Mouse (Mus musculus) forebrain, embryonic 15.5 days (tissue): ENCODE measurements around the gene Mst1. TPM values are rescaled to one million over a fixed set of nuclear protein-coding genes. Genes with fewer than 3 reads are reported as not detected.

Source experiments
- ATAC-seq: fragments of 200-750 bp; cut with Nextera tagmentation; replicated peaks from 2 replicates; pipeline ENCODE4 v1.8.0; 2017; ENCODE audit warnings: mild to moderate bottlenecking, moderate TSS enrichment, moderate library complexity
- H3K27ac ChIP-seq: fragments of 300-500 bp; sonication (generic); replicated peaks from 2 replicates; pipeline ENCODE4 v1.5.1; 2015; ENCODE audit warnings: mild to moderate bottlenecking, inconsistent platforms
- H3K27me3 ChIP-seq: fragments of 300-500 bp; sonication (generic); 2 replicates; pipeline ENCODE4 v1.6.1; 2015; ENCODE audit warnings: inconsistent platforms
- H3K36me3 ChIP-seq: fragments of 300-500 bp; sonication (generic); 2 replicates; pipeline ENCODE4 v1.6.1; 2015; ENCODE audit warnings: mild to moderate bottlenecking, inconsistent platforms
- H3K4me1 ChIP-seq: fragments of 300-500 bp; sonication (generic); 2 replicates; pipeline ENCODE4 v1.6.1; 2015; ENCODE audit warnings: inconsistent platforms
- H3K4me2 ChIP-seq: fragments of 300-500 bp; sonication (generic); replicated peaks from 2 replicates; pipeline ENCODE4 v1.6.1; 2015; ENCODE audit warnings: mild to moderate bottlenecking, inconsistent platforms
- H3K4me3 ChIP-seq: fragments of 300-500 bp; sonication (generic); 2 replicates; pipeline ENCODE4 v1.5.1; 2015; ENCODE audit warnings: mild to moderate bottlenecking, inconsistent platforms
- H3K9ac ChIP-seq: fragments of 300-500 bp; sonication (generic); replicated peaks from 2 replicates; pipeline ENCODE4 v1.6.1; 2015; ENCODE audit warnings: mild to moderate bottlenecking, inconsistent platforms
- H3K9me3 ChIP-seq: fragments of 300-500 bp; sonication (generic); 2 replicates; pipeline ENCODE4 v1.6.1; 2016; ENCODE audit warnings: inconsistent platforms
- WGBS: fragments of 180-500 bp; shearing (Covaris S2); methylation state at CpG from one replicate; pipeline ENCODE4 v1.1.7; 2015; ENCODE audit warnings: mixed read lengths; 5-methylcytosine and 5-hydroxymethylcytosine counted together
- polyA plus RNA-seq: library from polyadenylated mRNA; unstranded; fragments of >200 nt; fragmentation: Nextera tagmentation; extraction: Ambion mirVana; gene quantifications from 2 replicates; pipeline ENCODE4 v1.2.1, GENCODE M21; 2015

Gene Mst1
- polyA plus RNA-seq, 1 experiment from 2014 or later = not detected

DNA sequence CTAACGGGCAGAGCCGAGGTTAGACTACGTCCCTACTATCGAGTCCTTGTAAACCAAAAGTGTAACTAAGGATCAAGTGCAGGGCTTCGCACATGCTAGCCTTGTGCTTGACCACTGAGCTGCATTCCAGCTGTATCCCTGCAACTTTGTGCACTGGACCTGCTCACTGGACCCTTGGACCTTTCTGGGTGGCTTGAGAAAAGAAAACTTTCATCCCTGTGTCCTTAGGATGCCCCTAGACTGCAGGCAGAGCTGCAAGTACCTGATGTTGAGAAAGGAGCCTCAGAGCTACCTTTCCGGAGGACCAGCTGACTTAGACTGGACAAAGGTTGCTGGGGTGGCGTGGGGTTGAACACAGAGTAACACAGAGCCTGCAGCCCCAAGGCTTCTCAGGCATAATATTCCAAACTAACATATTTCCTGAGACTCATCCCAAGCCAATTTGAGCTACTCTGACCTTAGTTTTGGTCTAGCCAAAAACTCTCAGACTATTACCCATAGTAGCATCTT is 10.4 kb downstream of the Mst1 start:
- Histone ChIP-seq H3K4me2 (no peak overlapping the region), H3K4me3 (no peak overlapping the region)

GRCm38 (mm10) chr9:108093586-108093985 is 13.3 kb downstream of the Mst1 start:
- WGBS = 68% methylated on average over 10 of the region's 10 CpGs
- Histone ChIP-seq H3K27me3 (no peaks in the 10 kb centered on the region), H3K4me1 (peaks cover 17% of the 10 kb centered on the region), H3K9me3 (no peaks in the 10 kb centered on the region), H3K36me3 (peaks cover 33% of the 10 kb centered on the region), H3K9ac (peak overlapping the region; percentile 68; the same call in 1 of the 2 replicates), H3K4me3 (peak overlapping the region; percentile 77), H3K27ac (peak overlapping the region; percentile 83; the same call in 1 of the 2 replicates), H3K4me2 (peak overlapping the region; percentile 98)
- ATAC-seq = no peak

More for the DNA sequence above, 10.4 kb downstream of the Mst1 start:
- H3K9ac ChIP-seq = no peak overlapping the region
- H3K36me3 ChIP-seq = peaks cover 50% of the 10 kb centered on the region
- no peaks in the 10 kb centered on the region for H3K9me3 ChIP-seq
- no peak for ATAC-seq
- WGBS = 97% methylated on average over 7 of the region's 7 CpGs
- no peak overlapping the region for H3K27ac ChIP-seq
- peaks cover 17% of the 10 kb centered on the region for H3K4me1 ChIP-seq
- H3K27me3 ChIP-seq = no peaks in the 10 kb centered on the region

- Histone ChIP-seq H3K4me2 (peak within 1 kb of the TSS; percentile 98), H3K9me3 (no peaks in the 10 kb centered on the region), H3K27me3 (no peaks in the 10 kb centered on the region), H3K27ac (peak within 1 kb of the TSS; percentile 83), H3K4me3 (peak within 1 kb of the TSS; percentile 77), H3K36me3 (peaks cover 27% of the 10 kb centered on the region), H3K4me1 (peaks cover 17% of the 10 kb centered on the region), H3K9ac (peak within 1 kb of the TSS; percentile 68)
- peak; percentile 94 for ATAC-seq
- WGBS = 0% methylated on average over 50 of the region's 52 CpGs
Measured at GRCm38 (mm10) chr9:108094184-108094941, 14.1 kb downstream of the Mst1 start, which contains the start of gene Apeh. Apeh (minus strand) TSS chr9:108094606.

GRCm38 (mm10) chr9:108094998-108095411 is 14.8 kb downstream of the Mst1 start:
- Histone ChIP-seq H3K4me2 (peak overlapping the region; percentile 98), H3K36me3 (peaks cover 20% of the 10 kb centered on the region; the same call in 1 of the 2 replicates), H3K4me1 (peaks cover 17% of the 10 kb centered on the region), H3K4me3 (peak overlapping the region; percentile 77), H3K9ac (peak overlapping the region; percentile 68), H3K9me3 (no peaks in the 10 kb centered on the region), H3K27me3 (no peaks in the 10 kb centered on the region), H3K27ac (peak overlapping the region; percentile 83)
- 0% methylated on average over 16 of the region's 16 CpGs for WGBS
- ATAC-seq = peak; percentile 18

DNA sequence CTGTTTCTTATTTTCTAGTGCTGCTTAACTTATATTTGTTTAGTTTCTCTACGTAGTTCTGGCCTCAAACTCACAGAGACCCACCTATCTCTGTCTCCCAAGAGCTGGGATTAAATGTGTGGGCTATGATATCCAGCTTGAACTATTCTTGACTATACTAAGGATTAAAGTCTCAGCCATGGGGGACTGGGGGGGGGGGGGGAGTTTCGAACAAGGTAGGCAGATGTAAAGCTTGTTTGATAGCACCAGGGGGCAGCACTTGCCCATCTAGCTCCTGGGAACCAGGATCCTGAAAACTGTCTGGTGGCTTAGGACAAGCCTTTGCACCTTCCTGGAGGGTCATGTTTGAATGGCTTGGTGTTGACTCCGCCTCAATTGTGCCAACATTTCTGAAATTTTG is 15.3 kb downstream of the Mst1 start:
- ATAC-seq = no peak
- Histone ChIP-seq H3K4me1 (peaks cover 17% of the 10 kb centered on the region), H3K9ac (no peak overlapping the region), H3K9me3 (no peaks in the 10 kb centered on the region), H3K4me2 (peak overlapping the region; percentile 98), H3K36me3 (peaks cover 15% of the 10 kb centered on the region; the same call in 1 of the 2 replicates), H3K27me3 (no peaks in the 10 kb centered on the region), H3K4me3 (peak overlapping the region; percentile 77), H3K27ac (no peak overlapping the region)
- WGBS = 11% methylated on average over 3 of the region's 3 CpGs

- Histone ChIP-seq H3K27ac (no peak overlapping the region), H3K9me3 (no peaks in the 10 kb centered on the region), H3K9ac (no peak overlapping the region), H3K27me3 (no peaks in the 10 kb centered on the region), H3K4me1 (peaks cover 17% of the 10 kb centered on the region), H3K4me3 (no peak overlapping the region), H3K36me3 (peaks cover 15% of the 10 kb centered on the region; the same call in 1 of the 2 replicates), H3K4me2 (no peak overlapping the region)
- ATAC-seq = no peak
- WGBS = 66% methylated on average over 10 of the region's 10 CpGs
Measured at GRCm38 (mm10) chr9:108095949-108096712, 15.9 kb downstream of the Mst1 start.

- ATAC-seq = no peak
- Histone ChIP-seq H3K27me3 (no peaks in the 10 kb centered on the region), H3K9ac (no peak overlapping the region), H3K9me3 (no peaks in the 10 kb centered on the region), H3K27ac (no peak overlapping the region), H3K36me3 (peaks cover 25% of the 10 kb centered on the region; the same call in 1 of the 2 replicates), H3K4me2 (no peak overlapping the region), H3K4me3 (no peak overlapping the region), H3K4me1 (peaks cover 7% of the 10 kb centered on the region)
- 85% methylated on average over 8 of the region's 8 CpGs for WGBS
Measured at GRCm38 (mm10) chr9:108099619-108100018, 19.4 kb downstream of the Mst1 start.

DNA sequence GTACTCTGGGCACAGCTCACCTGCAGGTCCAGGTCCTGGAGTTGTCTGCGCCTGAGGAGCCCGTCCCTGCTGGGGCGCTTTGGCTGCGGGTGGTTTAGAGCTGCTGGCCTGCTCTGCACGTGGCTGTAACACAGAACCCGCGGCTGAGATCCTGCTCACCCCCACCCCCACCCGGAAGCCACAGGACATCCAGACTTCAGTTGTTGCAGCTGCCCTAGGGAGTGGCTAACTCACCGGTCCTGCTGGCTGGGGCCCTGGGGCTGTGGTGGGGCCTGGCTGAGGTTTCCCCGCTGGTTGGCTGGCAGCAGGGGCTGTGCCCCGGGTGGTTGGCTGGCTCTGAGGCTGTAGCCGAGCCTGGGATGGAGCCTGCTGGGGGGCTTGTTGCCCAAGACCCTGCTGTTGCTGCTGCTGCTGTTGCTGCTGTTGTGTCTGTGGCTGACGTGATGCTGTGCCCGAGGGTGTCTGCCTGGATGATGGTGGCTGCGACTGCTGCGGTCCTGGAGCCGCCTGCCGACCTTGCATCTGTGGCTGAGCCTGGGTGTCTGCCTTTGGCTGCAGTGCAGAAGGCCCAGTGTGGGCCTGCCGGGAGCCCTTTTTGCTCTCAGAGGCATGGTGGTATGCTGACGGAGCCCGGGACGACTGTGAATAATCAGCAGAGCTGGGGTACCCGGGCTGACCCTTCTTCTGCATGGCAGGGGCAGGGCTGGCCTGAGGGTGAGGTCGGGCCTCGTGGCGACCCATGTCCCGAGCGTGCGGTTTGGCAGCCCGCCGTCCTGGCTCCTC is 24.7 kb downstream of the Mst1 start:
- peaks cover 33% of the 10 kb centered on the region; the same call in 1 of the 2 replicates for H3K36me3 ChIP-seq
- no peaks in the 10 kb centered on the region for H3K9me3 ChIP-seq
- no peak overlapping the region for H3K9ac ChIP-seq
- no peaks in the 10 kb centered on the region for H3K27me3 ChIP-seq
- no peak overlapping the region for H3K4me3 ChIP-seq
- no peaks in the 10 kb centered on the region; the same call in 1 of the 2 replicates for H3K4me1 ChIP-seq
- 34% methylated on average over 31 of the region's 31 CpGs for WGBS
- no peak overlapping the region for H3K4me2 ChIP-seq
- ATAC-seq = 0 out of 2 replicates have a peak, but pooled peaks have one; percentile 12
- no peak overlapping the region for H3K27ac ChIP-seq

DNA sequence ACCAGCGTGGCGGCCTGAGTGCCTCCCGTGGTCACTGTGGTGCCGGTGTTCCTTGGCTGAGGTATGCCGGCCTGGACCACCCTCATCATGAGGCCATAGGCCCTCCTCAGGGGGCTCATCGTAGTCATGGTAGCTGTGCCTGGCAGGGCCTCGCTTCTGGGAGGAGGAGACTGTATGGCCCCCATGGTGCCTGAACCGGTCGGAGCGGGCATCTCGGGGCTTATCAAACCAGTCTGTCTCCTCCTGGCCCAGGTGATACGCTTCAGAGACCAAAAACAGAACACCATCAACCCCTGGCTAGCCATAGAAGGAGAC is 25.3 kb downstream of the Mst1 start:
- H3K9me3 ChIP-seq = no peaks in the 10 kb centered on the region
- H3K4me1 ChIP-seq = no peaks in the 10 kb centered on the region; the same call in 1 of the 2 replicates
- no peak overlapping the region for H3K4me3 ChIP-seq
- no peaks in the 10 kb centered on the region for H3K27me3 ChIP-seq
- 68% methylated on average over 12 of the region's 12 CpGs for WGBS
- no peak overlapping the region for H3K4me2 ChIP-seq
- no peak overlapping the region for H3K27ac ChIP-seq
- no peak overlapping the region for H3K9ac ChIP-seq
- H3K36me3 ChIP-seq = peaks cover 36% of the 10 kb centered on the region; the same call in 1 of the 2 replicates
- ATAC-seq = no peak

- Histone ChIP-seq H3K9me3 (no peaks in the 10 kb centered on the region), H3K9ac (no peak overlapping the region), H3K4me3 (no peak overlapping the region), H3K4me1 (peaks cover 4% of the 10 kb centered on the region), H3K36me3 (peaks cover 32% of the 10 kb centered on the region; the same call in 1 of the 2 replicates), H3K4me2 (no peak overlapping the region), H3K27me3 (no peaks in the 10 kb centered on the region), H3K27ac (no peak overlapping the region)
- 92% methylated on average over 23 of the region's 23 CpGs for WGBS
- no peak; the same call in 1 of the 2 replicates for ATAC-seq
Measured at GRCm38 (mm10) chr9:108106090-108106489, 25.9 kb downstream of the Mst1 start.

DNA sequence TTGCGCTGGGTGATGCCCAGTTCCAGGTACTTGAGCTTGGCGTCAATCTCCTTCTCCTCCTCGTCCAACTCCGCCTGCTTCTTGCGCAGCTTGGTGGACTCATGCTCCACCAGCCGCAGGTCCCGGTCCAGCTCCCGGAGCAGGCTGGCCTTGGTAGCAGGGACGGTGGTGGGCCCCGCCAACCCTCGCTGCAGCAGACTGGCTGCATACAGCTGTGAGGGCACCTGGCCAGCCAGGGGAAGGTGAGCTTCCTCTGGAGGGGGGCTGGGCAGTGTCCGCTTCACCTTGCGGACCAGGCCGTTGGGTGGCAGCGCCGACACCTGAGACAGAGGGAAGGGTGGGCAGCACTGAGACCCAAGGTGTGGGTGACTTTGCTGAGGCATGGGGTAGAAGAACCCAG is 27.6 kb downstream of the Mst1 start:
- Histone ChIP-seq H3K36me3 (peaks cover 33% of the 10 kb centered on the region), H3K4me2 (no peak overlapping the region), H3K27ac (no peak overlapping the region), H3K4me1 (peaks cover 7% of the 10 kb centered on the region), H3K9ac (no peak overlapping the region), H3K4me3 (no peak overlapping the region), H3K27me3 (no peaks in the 10 kb centered on the region), H3K9me3 (no peaks in the 10 kb centered on the region)
- ATAC-seq = no peak
- WGBS = 94% methylated on average over 16 of the region's 16 CpGs
